ENCODE assay signal across 33 mouse cellular contexts in the genomic region with DNA sequence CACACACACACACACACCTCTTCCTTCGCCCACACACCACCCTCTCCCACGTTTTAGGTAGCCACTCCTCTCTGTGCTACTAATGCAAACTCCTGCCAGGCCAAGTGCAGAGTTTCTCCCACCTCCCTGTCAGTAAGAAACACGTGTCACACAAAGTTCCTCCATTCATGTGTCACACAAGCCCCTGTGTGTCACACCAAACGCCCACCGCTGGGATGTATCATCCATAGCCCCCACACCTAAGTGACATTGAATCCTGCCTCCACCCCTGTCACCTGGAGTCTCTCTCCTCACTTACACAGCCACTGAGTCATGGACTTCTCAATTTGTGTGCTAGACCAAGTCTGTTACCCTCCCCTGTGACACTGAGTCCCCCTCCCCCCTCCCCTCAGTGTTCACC. TPM values are rescaled to one million over a fixed set of nuclear protein-coding genes. Genes with fewer than 3 reads are reported as not detected.
"Had no signal": no experiment of that assay in that cellular context is flagged by ENCODE, and none has a peak within 500 bp of the region (broad histone marks: within the 10 kb centered on the region; RNA-seq: fewer than 3 reads in every experiment).

No protein-coding gene starts in this region.

- H3K4me1 ChIP-seq: heart, embryonic 13.5 days; heart, embryonic 15.5 days; hindbrain, embryonic 15.5 days; kidney, embryonic 15.5 days; limb, embryonic 13.5 days had no signal

- H3K4me2 ChIP-seq: heart, embryonic 11.5 days; heart, embryonic 13.5 days; heart, embryonic 15.5 days; hindbrain, embryonic 13.5 days; hindbrain, embryonic 15.5 days; kidney, embryonic 15.5 days; limb, embryonic 13.5 days; limb, embryonic 15.5 days had no signal

- H3K9ac ChIP-seq: heart, embryonic 13.5 days; heart, embryonic 15.5 days; hindbrain, embryonic 13.5 days; hindbrain, embryonic 15.5 days; kidney, embryonic 15.5 days; limb, embryonic 13.5 days; limb, embryonic 15.5 days; liver, embryonic 14.5 days had no signal

- H3K36me3 ChIP-seq: heart, embryonic 15.5 days; kidney, embryonic 15.5 days had no signal

- H3K27ac ChIP-seq: heart, adult 2 months; heart, embryonic 13.5 days; heart, embryonic 15.5 days; hindbrain, embryonic 13.5 days; hindbrain, embryonic 15.5 days; hindbrain, postnatal 0 days; kidney, embryonic 15.5 days; kidney, postnatal 0 days; left cerebral cortex, adult 2 months; limb, embryonic 13.5 days; limb, embryonic 15.5 days; liver, embryonic 14.5 days had no signal

- H3K9me3 ChIP-seq: heart, embryonic 13.5 days; heart, embryonic 15.5 days; hindbrain, embryonic 13.5 days; hindbrain, embryonic 15.5 days; kidney, embryonic 15.5 days; limb, embryonic 13.5 days; limb, embryonic 15.5 days had no signal

- H3K27me3 ChIP-seq: heart, embryonic 13.5 days; heart, embryonic 15.5 days; hindbrain, embryonic 13.5 days; hindbrain, embryonic 15.5 days; kidney, embryonic 15.5 days; limb, embryonic 13.5 days; limb, embryonic 15.5 days had no signal

- H3K4me3 ChIP-seq: heart, adult 2 months; heart, embryonic 13.5 days; heart, embryonic 15.5 days; hindbrain, embryonic 13.5 days; hindbrain, embryonic 15.5 days; kidney, embryonic 15.5 days; left cerebral cortex, adult 2 months; limb, embryonic 13.5 days; limb, embryonic 15.5 days had no signal

- ATAC-seq: hindbrain, postnatal 0 days; intestine, embryonic 16.5 days had no signal

- DNase-seq: gastrocnemius, postnatal 14 days; gastrocnemius, postnatal 36 days; heart, adult 11 months; heart, adult 2 months; heart, postnatal 14 days; heart, postnatal 36 days; kidney, adult 11 months; kidney, adult 2 months; kidney, adult 9 months; kidney, postnatal 14 days; kidney, postnatal 36 days; layer of hippocampus, adult 9-11 months; layer of hippocampus, postnatal 36 days; left cerebral cortex, postnatal 4 days had no signal

RNA-seq across cellular contexts. Expression of a gene that starts 17.9 kb away (rescaled TPM):
- total RNA-seq: gastrocnemius, adult 18-20 months; gastrocnemius, adult 8-10 months; gastrocnemius, postnatal 36 days; heart, adult 2 months; hematopoietic stem cell, adult 5-6 weeks; layer of hippocampus, postnatal 36 days; liver, adult 2 months had no signal
- polyA plus RNA-seq: gonadal fat pad, adult 2 months; large intestine, adult 2 months; liver, adult 2 months had no signal
